Mouse (Mus musculus) liver, embryonic 14.5 days (tissue): ENCODE measurements at regions not wholly inside any gene's neighbourhood (a gene's known extent, or its start where the extent isn't known, plus 50 kb on each side); places are given as distances from the start of the nearest gene placed in this dataset.

Experiments used
- ATAC-seq: fragments of 200-750 bp; cut with Nextera tagmentation; 2 replicates; pipeline ENCODE4 v1.8.0; 2017; ENCODE audit warnings: moderate number of reproducible peaks, mild to moderate bottlenecking, moderate library complexity; ENCODE audit not compliant: insufficient read depth
- DNase-seq, 3 experiments: peaks; one replicate each; pipeline ENCODE4 v3.0.0-alpha.2; 2012 to 2013; ENCODE audit warnings: low read depth in 3 of 3, low spot score in 3 of 3
- H3K27ac ChIP-seq: fragments of 300-500 bp; sonication (generic); 2 replicates; pipeline ENCODE4 v1.5.1; 2014; ENCODE audit warnings: moderate library complexity, mild to moderate bottlenecking, control low read depth, inconsistent platforms
- H3K27me3 ChIP-seq: fragments of 300-500 bp; sonication (generic); 2 replicates; pipeline ENCODE4 v1.6.1; 2014; ENCODE audit warnings: mild to moderate bottlenecking, low read length, moderate library complexity; ENCODE audit not compliant: control insufficient read depth, insufficient read depth
- H3K36me3 ChIP-seq: fragments of 300-500 bp; sonication (generic); replicated peaks from 2 replicates; pipeline ENCODE4 v1.6.1; 2014; ENCODE audit warnings: low read depth; ENCODE audit not compliant: control insufficient read depth, insufficient read depth
- H3K4me1 ChIP-seq, 2 experiments: fragments of 200-500 bp in 1 of 2; fragments of 300-500 bp in 1 of 2; sonication (generic) in 1 of 2; replicated peaks; 2 replicates each; pipeline ENCODE4 v1.6.1; 2012 to 2014; ENCODE audit warnings: antibody characterized with exemption in 1 of 2, inconsistent platforms in 1 of 2, low read length in 1 of 2; ENCODE audit not compliant: control insufficient read depth in 2 of 2, insufficient read depth in 2 of 2
- H3K4me2 ChIP-seq: fragments of 300-500 bp; sonication (generic); 2 replicates; pipeline ENCODE4 v1.6.1; 2014; ENCODE audit warnings: low read depth, mild to moderate bottlenecking, control low read depth, moderate library complexity
- H3K4me3 ChIP-seq, 2 experiments: fragments of 200-500 bp in 1 of 2; fragments of 300-500 bp in 1 of 2; sonication (generic) in 1 of 2; 2 replicates each; pipeline ENCODE4 v1.5.1; 2012 to 2014; ENCODE audit warnings: low read depth in 2 of 2, low read length in 2 of 2, mild to moderate bottlenecking in 2 of 2, control low read depth in 1 of 2, inconsistent platforms in 1 of 2, moderate library complexity in 1 of 2; ENCODE audit not compliant: insufficient read depth in 1 of 2
- H3K9ac ChIP-seq: fragments of 300-500 bp; sonication (generic); replicated peaks from 2 replicates; pipeline ENCODE4 v1.6.1; 2014; ENCODE audit warnings: mild to moderate bottlenecking, control low read depth, moderate library complexity
- H3K9me3 ChIP-seq: fragments of 300-500 bp; sonication (generic); 2 replicates; pipeline ENCODE4 v1.6.1; 2016; ENCODE audit warnings: low read length, mixed read lengths; ENCODE audit not compliant: control insufficient read depth
- CTCF ChIP-seq: IDR thresholded peaks from 2 replicates; pipeline ENCODE4 v1.5.1; 2016; ENCODE audit warnings: antibody characterized with exemption, low read depth, control low read depth
- EP300 ChIP-seq: IDR thresholded peaks from 2 replicates; pipeline ENCODE4 v1.6.1; 2016; ENCODE audit warnings: antibody characterized with exemption, low read depth
- WGBS: fragments of 180-500 bp; shearing (Covaris S2); extraction: QIAGEN DNeasy Blood & Tissue Kit; methylation state at CpG from one replicate; pipeline ENCODE4 v1.1.7; 2014; ENCODE audit not compliant: insufficient replicate concordance; 5-methylcytosine and 5-hydroxymethylcytosine counted together

DNA sequence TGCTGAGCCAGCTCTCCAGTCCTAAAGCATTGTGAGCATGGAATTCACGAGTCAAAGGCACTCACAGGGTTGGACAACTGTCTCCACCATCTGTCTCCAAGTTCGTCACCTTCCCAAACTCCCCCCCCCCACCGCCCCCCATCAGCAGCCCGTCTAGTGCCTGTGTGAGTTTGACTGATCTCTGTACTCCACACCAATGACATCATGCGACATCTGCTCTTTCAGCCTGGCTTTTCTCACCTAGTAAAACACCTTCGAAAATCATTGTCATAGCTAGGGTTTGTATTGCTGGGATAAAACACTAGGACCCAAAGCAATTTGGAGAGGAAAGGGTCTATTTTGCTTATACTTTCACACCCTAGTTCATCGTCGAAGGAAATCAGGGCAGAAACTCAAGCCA is 272.1 kb upstream of the Runx1 start:
- no peak overlapping the region for H3K4me3 ChIP-seq
- H3K27me3 ChIP-seq, result no peaks in the 10 kb centered on the region
- no peaks in the 10 kb centered on the region for H3K4me1 ChIP-seq
- no peak for ATAC-seq
- H3K4me2 ChIP-seq, result no peak overlapping the region
- H3K36me3 ChIP-seq, result no peaks in the 10 kb centered on the region
- H3K27ac ChIP-seq, result no peak overlapping the region
- DNase-seq, result no peak
- WGBS, result 59% methylated on average over 8 of the region's 8 CpGs
- H3K9me3 ChIP-seq, result no peaks in the 10 kb centered on the region
- no peak overlapping the region for H3K9ac ChIP-seq
- no peak for TF ChIP-seq EP300
- no peak for TF ChIP-seq CTCF

DNA sequence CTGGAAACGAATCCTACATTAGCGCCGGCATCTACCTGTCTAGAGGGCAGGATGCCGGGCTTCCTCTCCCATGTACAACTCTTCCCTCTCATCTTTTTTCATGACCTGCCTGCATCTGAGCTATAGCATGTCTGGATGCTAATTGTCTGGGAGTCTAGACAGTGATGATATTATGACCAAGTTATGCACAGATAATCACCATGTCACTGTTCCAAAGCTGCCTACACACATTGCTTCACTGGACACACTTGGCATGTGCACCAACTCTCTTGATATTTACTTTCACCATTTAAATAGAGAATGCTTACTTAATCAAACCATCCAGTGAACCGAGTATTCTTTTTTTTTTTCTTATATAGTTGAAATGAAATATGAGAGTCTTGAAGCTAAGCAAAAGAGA is 270.2 kb upstream of the Runx1 start:
- Histone ChIP-seq H3K9ac (no peak overlapping the region), H3K4me1 (no peaks in the 10 kb centered on the region; a peak in 1 of 4 replicates), H3K9me3 (no peaks in the 10 kb centered on the region), H3K36me3 (no peaks in the 10 kb centered on the region), H3K4me2 (no peak overlapping the region), H3K4me3 (no peak overlapping the region), H3K27ac (no peak overlapping the region), H3K27me3 (no peaks in the 10 kb centered on the region)
- 71% methylated on average over 5 of the region's 5 CpGs for WGBS
- TF ChIP-seq EP300, result no peak
- no peak for TF ChIP-seq CTCF
- DNase-seq (no peak), ATAC-seq (no peak)

- H3K4me2 ChIP-seq, result no peak overlapping the region
- TF ChIP-seq EP300, result no peak
- TF ChIP-seq CTCF, result no peak
- WGBS, result 51% methylated on average over 7 of the region's 7 CpGs
- DNase-seq, result no peak
- H3K9me3 ChIP-seq, result no peaks in the 10 kb centered on the region
- no peaks in the 10 kb centered on the region for H3K27me3 ChIP-seq
- no peak overlapping the region for H3K27ac ChIP-seq
- H3K36me3 ChIP-seq, result no peaks in the 10 kb centered on the region
- H3K9ac ChIP-seq, result no peak overlapping the region
- no peak for ATAC-seq
- no peak overlapping the region for H3K4me3 ChIP-seq
- no peaks in the 10 kb centered on the region; a peak in 1 of 4 replicates for H3K4me1 ChIP-seq
Measured at GRCm38 (mm10) chr16:93092796-93093195, 266.8 kb upstream of the Runx1 start.

GRCm38 (mm10) chr16:93085227-93085883 is 259.4 kb upstream of the Runx1 start:
- DNase-seq (no peak), ATAC-seq (no peak)
- no peak overlapping the region for H3K27ac ChIP-seq
- TF ChIP-seq EP300 (no peak), CTCF (no peak)
- no peak overlapping the region for H3K4me2 ChIP-seq
- no peak overlapping the region for H3K9ac ChIP-seq
- WGBS, result 75% methylated on average over 10 of the region's 10 CpGs
- no peaks in the 10 kb centered on the region for H3K9me3 ChIP-seq
- no peaks in the 10 kb centered on the region for H3K4me1 ChIP-seq
- H3K4me3 ChIP-seq, result no peak overlapping the region
- H3K36me3 ChIP-seq, result no peaks in the 10 kb centered on the region
- no peaks in the 10 kb centered on the region for H3K27me3 ChIP-seq

- ATAC-seq (no peak), DNase-seq (no peak)
- no peak overlapping the region for H3K4me3 ChIP-seq
- no peak overlapping the region for H3K9ac ChIP-seq
- H3K27ac ChIP-seq, result no peak overlapping the region
- 54% methylated on average over 2 of the region's 2 CpGs for WGBS
- H3K4me1 ChIP-seq, result no peaks in the 10 kb centered on the region
- H3K9me3 ChIP-seq, result no peaks in the 10 kb centered on the region
- TF ChIP-seq CTCF (no peak), EP300 (no peak)
- no peaks in the 10 kb centered on the region for H3K36me3 ChIP-seq
- no peak overlapping the region for H3K4me2 ChIP-seq
- H3K27me3 ChIP-seq, result no peaks in the 10 kb centered on the region
Measured at GRCm38 (mm10) chr16:93083756-93084155, 257.8 kb upstream of the Runx1 start.
